9 mouse cellular contexts compared by ENCODE assay signal in genomic region chr5:115188824-115189223, GRCm38 (mm10). TPM values are rescaled to one million over a fixed set of nuclear protein-coding genes. Genes with fewer than 3 reads are reported as not detected.
A peak's percentile ranks its signal among the peaks of the same experiment; 100 is the strongest.
DNase-seq lines count a peak whose midpoint lies in the region; ATAC-seq and TF ChIP-seq lines count a peak whose summit lies in the region.
"Had no signal": no experiment of that assay in that cellular context is flagged by ENCODE, and none has a peak within 500 bp of the region (broad histone marks: within the 10 kb centered on the region; RNA-seq: fewer than 3 reads in every experiment).

No protein-coding gene starts in this region.

- H3K9me3 ChIP-seq in liver, embryonic 11.5 days (ENCODE audit: control insufficient read depth, low read length) = no peaks in the 10 kb centered on the region
- no peaks in the 10 kb centered on the region for H3K9me3 ChIP-seq in lung, embryonic 14.5 days (ENCODE audit: low read depth, low read length)

- no peaks in the 10 kb centered on the region for H3K36me3 ChIP-seq in liver, embryonic 11.5 days (ENCODE audit: control insufficient read depth, insufficient read depth, low read length)
- H3K36me3 ChIP-seq in lung, embryonic 14.5 days (ENCODE audit: insufficient read depth) = no peaks in the 10 kb centered on the region
- H3K36me3 ChIP-seq: heart, embryonic 13.5 days had no signal

- no peak for ATAC-seq in liver, embryonic 11.5 days (replicated peaks; ENCODE audit: low FRiP score)
- no peak for ATAC-seq in lung, embryonic 14.5 days (ENCODE audit: insufficient read depth)

- WGBS in liver, embryonic 11.5 days = 46% methylated on average over 5 of the region's 5 CpGs
- 46% methylated on average over 5 of the region's 5 CpGs for WGBS in lung, embryonic 14.5 days

- DNase-seq in adrenal gland, adult (ENCODE audit: inconsistent age in 2 of 2, low spot score in 1 of 2) = peak; percentile 58 to 81
- no peak for DNase-seq in adrenal gland, adult 8-10 months
- DNase-seq in liver = peak; percentile 47
- no peak for DNase-seq in liver, embryonic 11.5 days (ENCODE audit: low spot score)
- DNase-seq in cerebellum, adult 9-10 months = peak; percentile 81
- peak; percentile 63 for DNase-seq in lung, embryonic 14.5 days
- DNase-seq in thymus, postnatal 36 days = peak; percentile 42 to 43
- DNase-seq in ovary, adult 18-20 months (ENCODE audit: low spot score) = no peak

- no peak overlapping the region for H3K9ac ChIP-seq in liver, embryonic 11.5 days (ENCODE audit: low read depth, low read length)
- H3K9ac ChIP-seq in lung, embryonic 14.5 days = no peak overlapping the region
- H3K9ac ChIP-seq: heart, embryonic 13.5 days had no signal

- peak; percentile 85 for TF ChIP-seq CTCF in lung, embryonic 14.5 days (IDR thresholded peaks at IDR 0.05; ENCODE audit: low read depth)

- no peak overlapping the region for H3K27ac ChIP-seq in liver, embryonic 11.5 days (ENCODE audit: low read depth, low read length)
- no peak overlapping the region for H3K27ac ChIP-seq in lung, embryonic 14.5 days (ENCODE audit: low read depth)
- H3K27ac ChIP-seq: heart, embryonic 13.5 days had no signal

- no peak overlapping the region for H3K4me3 ChIP-seq in liver, embryonic 11.5 days (ENCODE audit: low read depth, low read length)
- H3K4me3 ChIP-seq in lung, embryonic 14.5 days (ENCODE audit: low read depth, low read length) = no peak overlapping the region
- H3K4me3 ChIP-seq: heart, embryonic 13.5 days had no signal

- peaks cover 60% of the 10 kb centered on the region for H3K27me3 ChIP-seq in liver, embryonic 11.5 days (replicated peaks; ENCODE audit: control insufficient read depth, insufficient read depth, low read length)
- H3K27me3 ChIP-seq in lung, embryonic 14.5 days (ENCODE audit: insufficient read depth, low read length) = peaks cover 38% of the 10 kb centered on the region

- peaks cover 19% of the 10 kb centered on the region for H3K4me1 ChIP-seq in liver, embryonic 11.5 days (replicated peaks; ENCODE audit: control insufficient read depth, insufficient read depth, low read length)
- peaks cover 3% of the 10 kb centered on the region; the same call in 1 of the 2 replicates for H3K4me1 ChIP-seq in lung, embryonic 14.5 days (ENCODE audit: insufficient read depth)

- H3K4me2 ChIP-seq in liver, embryonic 11.5 days = no peak overlapping the region
- H3K4me2 ChIP-seq in lung, embryonic 14.5 days = no peak overlapping the region
- H3K4me2 ChIP-seq: heart, embryonic 13.5 days had no signal

RNA-seq across cellular contexts. Expression of gene Cabp1, which starts 5.4 kb away (rescaled TPM):
- total RNA-seq in adrenal gland, adult 8-10 months (2022) = 10 to 100 TPM; 11.8 to 59.6 (median 41.5) TPM
- polyA plus RNA-seq in liver, embryonic 11.5 days (2014; fragmentation: Nextera tagmentation; extraction: Ambion mirVana) = 0.89 and 1.4 TPM in 2 replicates
- polyA plus RNA-seq in lung, embryonic 14.5 days (2014; fragmentation: Nextera tagmentation; extraction: Ambion mirVana) = 2.4 and 2.6 TPM in 2 replicates

RNA-seq across cellular contexts. Expression of gene Mlec, which starts 30.8 kb away (rescaled TPM):
- 100 to 1,000 TPM; 207 to 274 (median 239) TPM for total RNA-seq in adrenal gland, adult 8-10 months (2022)
- 56.2 and 59.5 TPM in 2 replicates for polyA plus RNA-seq in liver, embryonic 11.5 days (2014; fragmentation: Nextera tagmentation; extraction: Ambion mirVana)
- 72.4 and 81.1 TPM in 2 replicates for polyA plus RNA-seq in lung, embryonic 14.5 days (2014; fragmentation: Nextera tagmentation; extraction: Ambion mirVana)

RNA-seq across cellular contexts. Expression of gene Pop5, which starts 46.8 kb away (rescaled TPM):
- total RNA-seq in adrenal gland, adult 8-10 months (2022) = 10 to 100 TPM; 75.9 to 87.9 (median 84.9) TPM
- 171 and 181 TPM in 2 replicates for polyA plus RNA-seq in liver, embryonic 11.5 days (2014; fragmentation: Nextera tagmentation; extraction: Ambion mirVana)
- polyA plus RNA-seq in lung, embryonic 14.5 days (2014; fragmentation: Nextera tagmentation; extraction: Ambion mirVana) = 111 TPM in 2 replicates

RNA-seq across cellular contexts. Expression of gene Unc119b, which starts 54.0 kb away (rescaled TPM):
- total RNA-seq in adrenal gland, adult 8-10 months (2022) = 10 to 100 TPM; 38.8 to 51.9 (median 45.7) TPM
- 26.8 and 27.3 TPM in 2 replicates for polyA plus RNA-seq in liver, embryonic 11.5 days (2014; fragmentation: Nextera tagmentation; extraction: Ambion mirVana)
- 41.9 and 45.4 TPM in 2 replicates for polyA plus RNA-seq in lung, embryonic 14.5 days (2014; fragmentation: Nextera tagmentation; extraction: Ambion mirVana)

Comparison
In these comparisons a context has a peak if more than half of its experiments do, and no peak if none do; other contexts are left out.
1. DNase-seq: peak in adrenal gland, adult (2 of 2), liver (single experiment), cerebellum, adult 9-10 months (single experiment), lung, embryonic 14.5 days (single experiment) and thymus, postnatal 36 days (2 of 2); none in adrenal gland, adult 8-10 months (single experiment), liver, embryonic 11.5 days (single experiment) and ovary, adult 18-20 months (single experiment).